Mouse (Mus musculus): ENCODE data around the gene Bche. TPM values are rescaled to one million over a fixed set of nuclear protein-coding genes. Genes with fewer than 3 reads are reported as not detected.

Gene Bche
- polyA plus RNA-seq, 1 experiment from 2014 or later, result 3.6 TPM

DNA sequence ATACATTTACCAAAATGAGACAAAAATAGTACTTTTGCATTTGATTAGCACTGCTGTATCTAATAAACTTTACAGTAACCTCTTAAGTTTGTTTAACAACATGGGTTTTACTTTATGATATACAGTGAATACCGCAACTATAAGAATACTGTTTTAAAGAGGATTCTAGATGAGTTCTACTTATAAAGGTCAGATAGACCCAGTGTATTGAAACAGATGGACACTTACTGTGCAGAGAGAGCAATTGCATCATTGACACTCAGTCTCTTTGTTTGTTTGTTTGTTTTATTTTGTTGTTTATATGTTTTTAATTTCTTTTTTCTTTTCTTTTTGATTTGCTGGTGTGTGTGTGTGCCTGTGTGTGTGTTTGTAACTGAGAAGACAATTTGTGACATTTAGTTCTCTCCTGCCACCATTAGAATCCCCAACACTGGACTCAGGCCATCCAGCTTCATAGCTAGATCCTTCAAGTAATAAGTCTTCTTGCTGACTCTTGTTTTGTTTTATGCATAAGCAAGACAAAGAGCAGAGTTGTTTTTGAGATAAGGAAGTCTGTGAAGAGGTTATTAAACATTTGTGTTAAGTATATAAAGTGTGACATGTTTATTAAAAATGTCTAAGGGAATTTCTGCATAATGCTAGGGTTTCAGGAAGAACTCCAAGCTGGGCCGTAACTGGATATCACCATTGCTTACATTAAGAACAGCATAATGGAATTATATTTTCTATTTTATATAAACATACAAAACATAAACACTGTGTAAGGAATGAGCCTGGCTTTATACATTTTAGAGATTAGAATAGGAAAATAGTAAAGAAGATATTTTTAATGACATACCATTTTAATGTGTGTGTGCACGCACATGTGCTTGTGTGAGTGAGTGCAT lies 40.7 kb downstream of the Bche start:
- Histone ChIP-seq H3K36me3 (no peaks in the 10 kb centered on the region), H3K4me1 (no peaks in the 10 kb centered on the region), H3K27ac (replicated peaks) (no peak overlapping the region), H3K9me3 (replicated peaks) (no peaks in the 10 kb centered on the region), H3K4me3 (no peak overlapping the region), H3K27me3 (ENCODE audit: low read depth, poor library complexity, severe bottlenecking) (no peaks in the 10 kb centered on the region)
- DNase-seq (ENCODE audit: low spot score), result no peak
- 95% methylated on average over 3 of the region's 3 CpGs for WGBS

GRCm38 (mm10) chr3:73650281-73650680 lies 57.9 kb downstream of the Bche start:
- H3K27me3 ChIP-seq (ENCODE audit: low read depth, poor library complexity, severe bottlenecking), result no peaks in the 10 kb centered on the region

DNA sequence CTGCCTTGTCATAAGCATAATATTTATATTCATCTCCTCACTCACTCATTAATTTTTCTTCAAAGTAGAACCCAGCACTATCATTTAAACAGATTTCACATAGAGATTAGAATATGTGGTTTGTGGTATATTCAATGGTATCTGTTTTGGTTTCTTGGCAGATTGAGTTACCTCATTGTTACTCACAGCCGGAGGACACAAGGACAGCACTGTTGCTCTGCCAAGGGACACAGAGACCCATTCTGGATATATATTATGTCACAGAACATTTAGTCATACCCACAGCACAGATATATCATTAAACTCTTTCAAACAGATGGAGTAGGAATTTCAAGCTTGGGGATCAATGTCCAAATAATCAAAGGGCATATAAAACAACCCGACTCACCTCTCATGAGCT lies 61.2 kb downstream of the Bche start:
- H3K9me3 ChIP-seq (replicated peaks), result no peaks in the 10 kb centered on the region
- H3K4me3 ChIP-seq, result no peak overlapping the region
- H3K27ac ChIP-seq (replicated peaks), result no peak overlapping the region
- DNase-seq (ENCODE audit: low spot score), result no peak
- H3K4me1 ChIP-seq, result no peaks in the 10 kb centered on the region
- WGBS, result 95% methylated on average over 2 of the region's 2 CpGs
- H3K36me3 ChIP-seq, result no peaks in the 10 kb centered on the region
- no peaks in the 10 kb centered on the region for H3K27me3 ChIP-seq (ENCODE audit: low read depth, poor library complexity, severe bottlenecking)

More at GRCm38 (mm10) chr3:73650281-73650680, 57.9 kb downstream of the Bche start:
- Histone ChIP-seq H3K4me1 (no peaks in the 10 kb centered on the region), H3K27ac (replicated peaks) (no peak overlapping the region), H3K36me3 (no peaks in the 10 kb centered on the region), H3K4me3 (no peak overlapping the region), H3K9me3 (replicated peaks) (no peaks in the 10 kb centered on the region; the same call in 1 of the 2 replicates)
- no peak for DNase-seq (ENCODE audit: low spot score)

GRCm38 (mm10) chr3:73611421-73611820 lies 96.8 kb downstream of the Bche start:
- DNase-seq (ENCODE audit: low spot score), result no peak
- H3K4me1 ChIP-seq, result no peaks in the 10 kb centered on the region
- no peaks in the 10 kb centered on the region for H3K36me3 ChIP-seq
- no peaks in the 10 kb centered on the region for H3K9me3 ChIP-seq (replicated peaks)
- H3K27me3 ChIP-seq (ENCODE audit: low read depth, poor library complexity, severe bottlenecking), result no peaks in the 10 kb centered on the region
- no peak overlapping the region for H3K27ac ChIP-seq (replicated peaks)
- WGBS, result 99% methylated on average over 2 of the region's 2 CpGs
- no peak overlapping the region for H3K4me3 ChIP-seq

DNA sequence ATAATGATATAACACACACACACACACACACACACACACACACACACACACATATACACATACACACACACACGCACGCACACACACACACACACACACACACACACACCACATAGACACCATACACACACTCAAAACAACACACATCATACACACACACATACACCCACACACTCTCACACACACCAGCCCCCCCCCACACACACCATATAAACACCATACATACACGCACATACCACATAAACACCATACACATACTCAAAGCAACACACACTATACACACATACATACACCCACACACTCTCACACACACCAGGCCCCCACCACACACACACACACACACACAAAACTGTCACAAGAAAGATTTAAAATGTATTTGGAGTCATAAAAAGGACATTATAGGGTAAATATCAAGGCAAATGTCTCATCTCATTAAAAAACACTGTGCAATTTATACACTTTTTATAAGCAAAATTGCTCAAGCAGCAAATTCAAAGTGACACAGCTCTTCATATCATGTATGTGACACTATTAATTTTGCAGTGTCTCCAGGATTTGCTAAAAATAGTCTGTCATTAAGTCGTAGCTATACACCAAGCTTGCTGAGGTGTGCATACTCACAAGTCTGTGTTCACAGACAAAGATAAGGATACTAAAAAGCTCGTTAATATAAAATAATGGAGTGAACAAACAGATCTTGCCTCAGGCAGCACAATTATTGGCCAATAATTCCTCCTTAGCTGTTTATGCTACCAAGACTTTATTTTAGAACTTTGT lies 116.3 kb downstream of the Bche start:
- Histone ChIP-seq H3K27ac (replicated peaks) (no peak overlapping the region), H3K9me3 (replicated peaks) (no peaks in the 10 kb centered on the region), H3K4me1 (no peaks in the 10 kb centered on the region), H3K27me3 (ENCODE audit: low read depth, poor library complexity, severe bottlenecking) (no peaks in the 10 kb centered on the region), H3K4me3 (no peak overlapping the region), H3K36me3 (no peaks in the 10 kb centered on the region)
- no peak for DNase-seq (ENCODE audit: low spot score)
- 85% methylated on average over 5 of the region's 5 CpGs for WGBS

All from midbrain, embryonic 10.5 days (tissue).